Mouse (Mus musculus) brain, embryonic 14.5 days (tissue): ENCODE results near the gene Abtb1.

Experiments used
- CTCF ChIP-seq: fragments of 200-500 bp; IDR thresholded peaks from 2 replicates; pipeline ENCODE4 v1.5.1; 2012; ENCODE audit warnings: inconsistent platforms, mild to moderate bottlenecking, moderate library complexity, borderline replicate concordance; ENCODE audit not compliant: insufficient read depth, insufficient read length; ENCODE audit errors: extremely low read depth
- POLR2A ChIP-seq: fragments of 200-500 bp; IDR thresholded peaks from 2 replicates; pipeline ENCODE4 v1.6.1; 2012; ENCODE audit warnings: mild to moderate bottlenecking, inconsistent platforms, borderline replicate concordance; ENCODE audit not compliant: poor library complexity, insufficient read depth, insufficient read length, severe bottlenecking; ENCODE audit errors: extremely low read depth

- TF ChIP-seq CTCF: peak; percentile 47
- peak; percentile 54; the same call in 1 of the 2 replicates for TF ChIP-seq POLR2A
Measured at GRCm38 (mm10) chr6:88841781-88842689, at the start of gene Abtb1.
